Mouse (Mus musculus): ENCODE measurements around the gene Slc25a33. TPM values are rescaled to one million over a fixed set of nuclear protein-coding genes. Genes with fewer than 3 reads are reported as not detected.
A peak's percentile ranks its signal among the peaks of the same experiment; 100 is the strongest.

The Slc25a33 gene
- polyA plus RNA-seq, 1 experiment from 2014 or later, result 12.1 TPM

GRCm38 (mm10) chr4:149698197-149698821 is 75.8 kb downstream of the Slc25a33 start:
- peak overlapping the region; percentile 57 for H3K9ac ChIP-seq
- H3K9me3 ChIP-seq, result no peaks in the 10 kb centered on the region
- H3K4me2 ChIP-seq, result peak overlapping the region; percentile 85
- no peak overlapping the region for H3K27ac ChIP-seq
- H3K4me1 ChIP-seq, result peaks cover 13% of the 10 kb centered on the region
- peaks cover 46% of the 10 kb centered on the region for H3K27me3 ChIP-seq
- ATAC-seq (ENCODE audit: low FRiP score), result peak; percentile 83
- WGBS, result 1% methylated on average over 35 of the region's 35 CpGs
- H3K4me3 ChIP-seq (replicated peaks), result peak overlapping the region; percentile 48
- no peaks in the 10 kb centered on the region for H3K36me3 ChIP-seq (replicated peaks)

DNA sequence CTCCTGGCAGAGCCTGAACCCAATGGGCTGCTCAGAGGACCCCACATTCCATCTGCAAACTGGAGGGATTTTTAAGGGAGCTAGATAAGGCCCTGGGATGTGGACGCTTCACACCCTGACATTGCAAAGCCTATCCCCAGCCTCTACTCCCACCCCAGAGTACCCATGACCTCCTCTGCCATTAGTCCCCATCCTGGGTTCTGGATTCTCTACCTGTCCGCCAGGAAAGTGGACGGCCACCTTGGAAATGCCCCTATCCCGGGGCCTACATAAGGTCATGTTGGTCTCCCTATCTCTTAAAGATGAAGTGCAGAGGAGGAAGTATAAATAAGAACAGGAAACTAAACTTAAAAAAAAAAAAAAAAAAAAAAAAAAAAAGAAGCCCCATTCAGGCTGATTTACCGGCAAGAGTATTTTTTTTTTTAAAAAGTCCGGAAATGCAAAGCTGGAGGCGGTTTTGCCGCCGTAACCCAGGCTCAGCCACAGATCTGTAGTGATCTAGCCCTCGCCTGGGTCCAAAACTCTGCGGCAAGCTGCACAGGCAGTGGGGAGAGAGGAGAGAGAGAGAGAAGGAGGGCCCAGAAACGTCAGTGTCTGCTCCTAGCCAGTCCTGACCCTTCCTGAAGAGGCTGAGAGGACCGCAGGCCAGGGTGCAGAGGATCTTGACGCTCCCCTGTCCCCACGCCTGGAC is 76.4 kb downstream of the Slc25a33 start:
- Histone ChIP-seq H3K27me3 (peaks cover 46% of the 10 kb centered on the region), H3K9ac (peak overlapping the region; percentile 57; the same call in 1 of the 2 replicates), H3K27ac (no peak overlapping the region), H3K4me1 (peaks cover 13% of the 10 kb centered on the region), H3K9me3 (no peaks in the 10 kb centered on the region), H3K4me3 (replicated peaks) (peak overlapping the region; percentile 48), H3K36me3 (replicated peaks) (no peaks in the 10 kb centered on the region), H3K4me2 (peak overlapping the region; percentile 85)
- peak; percentile 45 for ATAC-seq (ENCODE audit: low FRiP score)
- WGBS, result 25% methylated on average over 15 of the region's 15 CpGs

DNA sequence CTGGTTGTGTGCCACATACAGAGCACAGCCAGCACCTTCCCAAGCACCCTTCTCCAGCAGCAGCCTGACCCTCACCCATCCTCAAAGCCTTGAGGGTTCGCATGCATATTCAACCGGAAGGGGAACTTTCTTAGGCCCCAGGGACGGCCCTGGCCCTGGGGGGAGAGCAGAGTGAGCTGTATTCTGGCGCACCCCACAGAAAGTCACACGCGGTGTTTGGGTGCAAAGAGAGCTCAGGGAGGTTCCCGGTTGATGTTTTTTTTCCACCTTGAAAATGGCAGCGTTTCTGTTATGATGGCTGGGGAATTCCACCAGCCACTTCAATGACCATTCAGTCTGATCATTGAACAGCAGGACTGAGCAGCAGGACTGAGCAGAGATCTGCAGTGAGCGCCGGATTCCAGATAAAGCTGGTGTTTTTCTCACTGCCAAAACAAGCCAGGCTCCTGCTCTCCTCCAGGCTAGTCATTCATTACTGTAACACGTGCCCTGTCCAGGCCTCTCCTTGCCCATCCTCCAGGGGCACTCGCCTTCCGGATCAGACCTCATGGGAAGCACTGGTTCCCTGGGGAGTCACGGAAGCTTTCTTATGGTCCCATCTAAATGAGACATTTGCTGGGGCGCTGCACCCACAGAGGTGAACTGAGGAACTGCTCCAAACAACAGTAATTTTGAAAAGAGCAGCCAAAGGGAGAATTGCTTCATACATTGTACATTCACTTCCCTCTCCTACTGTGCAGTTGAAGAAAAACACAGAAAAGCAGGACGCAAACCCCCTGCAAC is 77.7 kb downstream of the Slc25a33 start:
- Histone ChIP-seq H3K4me1 (peaks cover 13% of the 10 kb centered on the region), H3K27me3 (peaks cover 50% of the 10 kb centered on the region), H3K36me3 (replicated peaks) (no peaks in the 10 kb centered on the region), H3K9me3 (no peaks in the 10 kb centered on the region), H3K4me2 (no peak overlapping the region), H3K4me3 (replicated peaks) (no peak overlapping the region), H3K27ac (no peak overlapping the region), H3K9ac (no peak overlapping the region)
- 40% methylated on average over 16 of the region's 16 CpGs for whole genome bisulfite sequencing
- ATAC-seq (ENCODE audit: low FRiP score), result no peak

Small RNAs within 50 kb of the gene (microRNA-seq; reads per million reads assigned to microRNA genes)
- not detected for gene Gm47301

Other genes with a start within 250 kb of the Slc25a33 start
- 58.1 and 75.4 TPM in 2 replicates for gene Clstn1, start 187.8 kb downstream of the Slc25a33 start, polyA plus RNA-seq (2016; fragmentation: Nextera tagmentation; extraction: Ambion mirVana)
- gene Pik3cd, start 71.7 kb downstream of the Slc25a33 start, polyA plus RNA-seq (2016; fragmentation: Nextera tagmentation; extraction: Ambion mirVana), result 9.4 and 10.4 TPM in 2 replicates
- 39.4 and 41.0 TPM in 2 replicates for gene Tmem201, start 36.2 kb downstream of the Slc25a33 start, polyA plus RNA-seq (2016; fragmentation: Nextera tagmentation; extraction: Ambion mirVana)
- 8.1 and 9.0 TPM in 2 replicates for gene Spsb1, start 180.8 kb upstream of the Slc25a33 start, polyA plus RNA-seq (2016; fragmentation: Nextera tagmentation; extraction: Ambion mirVana)
- 2.8 and 3.0 TPM in 2 replicates for gene H6pd, start 234.7 kb upstream of the Slc25a33 start, polyA plus RNA-seq (2016; fragmentation: Nextera tagmentation; extraction: Ambion mirVana)

All from forebrain, embryonic 12.5 days (tissue).